Mouse (Mus musculus) T-cell, adult 2 months (primary cell): ENCODE measurements around the gene Speg.

Experiments
- DNase-seq: peaks from one replicate; pipeline ENCODE4 v3.0.0; 2022; ENCODE audit warnings: low spot score

The Speg gene

DNA sequence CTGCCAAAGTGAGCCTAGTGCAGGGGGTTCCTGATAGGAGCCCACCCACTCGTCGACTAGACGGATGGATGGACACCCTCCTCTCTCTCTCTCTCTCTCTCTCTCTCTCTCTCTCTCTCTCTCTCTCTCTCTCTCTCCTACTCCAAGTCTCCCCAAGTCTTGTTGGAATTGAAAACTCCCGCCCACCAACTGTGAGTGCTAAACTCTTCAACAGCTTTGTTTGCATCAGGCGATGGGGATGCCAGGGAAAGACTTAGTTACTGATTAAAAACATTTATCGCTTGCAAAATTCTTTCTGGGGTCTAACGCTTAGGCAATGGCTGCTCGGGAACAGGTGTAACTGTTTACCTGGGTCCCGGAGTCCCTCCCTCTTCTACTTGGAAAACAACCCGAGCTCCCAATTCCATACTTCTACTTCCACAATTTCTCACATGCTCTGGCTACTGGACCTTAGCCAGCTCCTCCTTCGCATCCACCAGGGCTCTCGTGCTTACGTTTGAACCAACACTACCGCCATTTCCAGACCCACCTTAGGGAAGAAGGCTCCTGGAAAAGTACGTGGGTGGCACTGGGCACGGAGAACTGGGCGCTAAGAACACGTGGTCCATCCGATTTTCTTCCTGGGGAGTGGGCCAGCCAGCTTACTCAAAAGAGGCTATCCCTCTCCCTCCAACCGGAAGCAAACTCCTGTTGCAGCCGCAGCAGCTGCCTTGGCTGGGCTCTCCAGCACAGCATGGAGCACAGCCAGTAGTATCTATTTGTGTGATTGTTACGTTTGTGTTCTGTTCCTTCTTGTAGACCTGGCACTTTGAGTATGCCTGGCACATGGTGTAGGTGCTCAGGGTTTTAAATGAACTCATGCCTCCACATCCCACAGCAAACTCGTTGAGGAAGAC is 83.9 kb downstream of the Speg start:
- no peak for DNase-seq

GRCm38 (mm10) chr1:75460297-75460696 is 85.2 kb downstream of the Speg start:
- no peak for DNase-seq

GRCm38 (mm10) chr1:75462636-75463035 is 87.5 kb downstream of the Speg start:
- DNase-seq: no peak

GRCm38 (mm10) chr1:75463652-75464204 is 88.6 kb downstream of the Speg start:
- no peak for DNase-seq

DNA sequence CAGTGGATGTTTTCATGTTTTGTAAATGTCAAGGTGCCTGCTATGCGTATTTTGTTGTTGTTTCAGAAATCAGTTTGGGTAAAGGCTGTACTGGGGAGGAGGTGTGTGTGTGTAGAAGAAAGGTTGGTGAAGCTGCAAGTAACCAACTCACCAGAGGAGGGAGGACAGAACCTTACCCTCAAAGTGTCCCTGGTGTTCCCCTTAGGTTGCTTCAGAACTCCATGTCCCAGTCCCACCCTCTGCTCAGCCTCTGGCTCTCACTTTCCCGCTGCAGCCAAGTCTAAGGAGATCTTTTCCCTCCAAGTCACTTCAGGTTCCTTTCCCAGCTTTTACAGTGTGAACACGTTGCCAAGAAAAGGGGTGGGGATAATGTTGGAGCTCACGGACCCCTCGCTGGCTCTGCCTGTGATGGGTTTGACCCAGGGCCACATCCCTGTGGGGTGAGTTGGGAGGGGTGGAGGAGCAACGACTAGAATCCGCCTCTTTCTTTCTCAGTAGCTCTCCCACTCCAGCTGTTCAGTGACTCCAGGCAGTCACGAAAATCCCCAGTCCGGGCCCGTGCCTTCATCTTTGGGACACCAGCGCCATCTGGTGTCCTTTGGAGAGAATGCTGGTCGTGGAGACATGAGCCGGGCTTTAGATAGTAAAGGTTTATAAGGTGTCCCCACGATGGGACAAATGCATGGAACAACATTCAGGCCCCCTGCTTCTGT is 92.3 kb downstream of the Speg start:
- DNase-seq: peak; percentile 67

DNA sequence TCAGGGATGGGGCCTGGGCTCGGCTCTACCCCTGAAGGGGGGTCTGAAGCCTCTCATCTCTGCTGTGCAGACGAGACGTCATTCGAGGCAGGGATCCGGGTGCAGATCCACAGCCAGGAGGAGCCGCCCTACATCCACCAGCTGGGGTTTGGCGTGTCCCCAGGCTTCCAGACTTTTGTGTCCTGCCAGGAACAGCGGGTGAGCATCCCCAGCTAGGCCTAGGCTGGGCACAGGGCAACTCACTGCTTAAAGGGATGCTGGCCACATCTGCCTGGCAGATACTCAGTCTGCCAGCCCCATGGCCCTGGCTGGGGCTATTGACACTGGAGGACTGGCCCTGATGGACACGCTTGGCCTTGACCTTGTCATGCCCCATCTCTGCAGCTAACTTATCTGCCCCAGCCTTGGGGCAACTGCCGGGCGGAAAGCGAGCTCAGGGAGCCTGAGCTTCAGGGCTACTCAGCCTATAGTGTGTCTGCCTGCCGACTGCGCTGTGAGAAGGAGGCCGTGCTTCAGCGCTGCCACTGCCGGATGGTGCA is 94.3 kb downstream of the Speg start:
- DNase-seq: no peak

DNA sequence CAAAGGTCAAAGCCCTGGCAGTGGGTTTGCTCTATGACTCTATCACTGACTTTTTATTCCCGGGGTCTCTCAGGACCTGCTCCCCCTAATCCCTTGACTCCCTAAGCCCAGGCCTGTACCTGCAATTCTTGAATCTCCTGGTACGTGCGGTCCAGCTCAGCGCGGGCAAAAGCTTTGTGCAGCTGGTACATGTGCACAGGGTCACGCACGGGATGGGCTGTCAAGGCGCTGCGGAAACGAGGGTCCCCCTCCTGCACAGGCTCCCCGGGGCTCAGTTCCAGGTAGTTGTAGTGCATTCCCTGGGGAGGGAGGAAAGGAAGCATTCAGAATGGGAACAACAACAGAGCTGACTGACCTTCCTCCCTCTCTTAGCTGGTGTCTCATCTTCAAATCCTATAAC is 101.3 kb downstream of the Speg start:
- no peak for DNase-seq

DNA sequence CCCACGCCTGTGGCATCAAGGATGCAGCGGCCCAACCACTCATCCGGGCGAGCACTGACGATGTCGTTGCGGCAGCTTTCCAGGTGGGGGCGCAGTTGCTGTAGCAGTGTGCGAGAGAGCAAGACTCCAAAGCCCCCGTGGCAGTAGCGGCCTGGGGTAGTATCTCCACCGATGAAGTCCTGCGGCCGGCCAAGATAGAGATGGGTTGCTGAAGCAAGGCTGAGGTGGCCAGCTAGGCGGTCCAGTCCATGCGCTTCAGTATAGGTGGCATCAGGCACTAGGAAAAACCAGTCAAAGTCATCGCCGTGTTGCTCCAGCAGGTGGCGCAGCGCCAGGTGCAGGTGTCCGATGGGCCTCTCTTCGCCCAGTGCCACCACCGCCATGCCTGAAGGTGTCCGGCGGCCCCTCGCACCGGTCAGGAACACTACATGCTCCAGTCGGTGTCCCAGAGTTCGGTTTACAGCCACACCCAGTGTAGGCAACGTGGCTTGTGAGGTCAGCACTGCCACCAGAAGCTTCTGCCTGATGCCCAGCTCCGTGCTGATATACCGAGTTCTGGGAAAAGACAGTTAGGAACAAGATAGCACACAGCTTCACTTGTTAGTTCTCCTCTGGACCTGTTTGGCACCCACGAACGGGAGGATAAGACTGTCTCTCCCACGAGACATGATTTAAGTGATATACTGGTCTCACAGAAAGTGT is 102.3 kb downstream of the Speg start:
- peak; percentile 70 for DNase-seq

DNA sequence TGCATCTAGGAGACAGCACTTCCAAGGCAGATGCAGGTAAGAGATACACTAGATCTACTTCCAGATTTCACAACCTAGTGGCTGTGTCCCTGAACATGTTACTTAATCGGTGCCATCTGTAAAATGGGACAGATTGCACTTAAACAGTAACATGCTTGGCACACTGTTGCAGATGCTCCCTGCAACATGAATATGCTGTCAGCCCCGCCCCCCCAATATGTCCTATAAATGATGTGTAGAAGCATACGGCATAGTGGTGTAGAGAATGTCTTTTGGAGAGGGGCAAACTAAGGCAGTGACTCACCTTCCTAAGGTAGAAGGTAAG is 102.8 kb downstream of the Speg start:
- no peak for DNase-seq

- no peak for DNase-seq
These were observed 103.4 kb downstream of the Speg start for GRCm38 (mm10) chr1:75478497-75478896.

- DNase-seq: peak; percentile 94
These were observed 104.0 kb downstream of the Speg start, which contains the start of the genes Chpf and Tmem198 for GRCm38 (mm10) chr1:75478916-75479634. TSS of gene Chpf (minus strand) at chr1:75479307. TSS of gene Tmem198 (plus strand) at chr1:75479532.

- DNase-seq: no peak
These were observed 104.5 kb downstream of the Speg start for GRCm38 (mm10) chr1:75479635-75479989.

DNA sequence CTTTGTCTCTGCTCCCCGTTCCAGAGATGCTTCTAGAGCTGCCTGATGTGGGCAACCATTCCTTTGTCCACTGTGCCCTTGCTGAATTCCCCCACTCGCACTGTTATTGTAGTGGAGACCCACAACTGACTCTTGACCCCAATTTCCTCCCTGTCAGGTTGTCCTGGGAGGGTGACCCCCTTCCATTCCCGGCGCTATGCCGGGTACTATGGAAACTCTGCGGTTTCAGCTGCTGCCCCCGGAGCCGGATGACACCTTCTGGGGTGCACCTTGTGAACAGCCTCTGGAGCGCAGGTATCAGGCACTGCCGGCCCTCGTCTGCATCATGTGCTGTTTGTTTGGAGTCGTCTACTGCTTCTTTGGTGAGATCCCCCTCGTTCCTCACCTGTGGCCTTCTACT is 104.9 kb downstream of the Speg start:
- no peak for DNase-seq

DNA sequence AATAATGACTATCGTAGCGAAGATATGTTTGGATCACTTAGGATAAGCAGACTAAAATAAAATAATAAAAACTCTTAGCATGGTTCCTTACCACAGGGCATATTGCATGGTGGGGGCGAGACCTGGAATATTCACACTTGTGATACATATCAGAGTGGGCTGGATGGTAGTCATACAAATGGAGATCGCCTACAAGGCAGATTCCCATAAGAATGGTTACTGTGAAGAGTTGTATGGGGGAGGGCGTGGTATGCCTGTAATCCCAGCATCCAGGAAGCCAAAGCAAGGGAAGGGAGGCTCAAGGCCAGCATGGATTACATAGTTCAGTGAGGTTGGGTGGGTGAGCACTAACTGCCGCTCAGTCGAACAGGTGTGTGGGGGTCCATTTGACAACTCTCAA is 105.6 kb downstream of the Speg start:
- no peak for DNase-seq
